7 mouse cellular contexts compared by ENCODE assay signal in the genomic region with DNA sequence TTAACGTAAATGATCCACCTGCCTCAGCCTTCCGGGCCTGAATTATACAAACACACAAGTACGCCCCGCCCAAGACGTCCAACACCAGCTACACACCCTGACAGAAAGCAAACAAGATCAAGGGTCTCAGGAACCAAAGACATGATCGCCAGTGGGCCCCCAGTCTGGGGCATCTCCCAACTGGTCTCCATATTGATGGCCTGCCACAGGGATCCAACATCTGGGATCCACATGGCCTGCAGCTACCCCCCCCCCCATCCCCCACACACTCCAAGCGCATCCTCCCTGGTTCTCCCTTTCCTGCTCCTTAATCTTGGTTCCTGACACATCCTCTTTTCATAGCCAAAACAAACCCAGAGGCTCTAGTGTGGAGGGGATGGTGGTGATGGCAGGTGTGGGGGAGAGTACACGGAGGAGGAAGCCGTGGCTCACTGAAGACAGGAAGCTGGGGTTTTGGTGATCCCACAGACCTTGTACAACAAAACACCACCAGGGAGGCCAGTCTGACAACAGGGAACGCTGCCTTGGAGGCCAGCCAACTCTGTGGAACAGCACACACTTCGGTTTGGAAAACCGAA. TPM values are rescaled to one million over a fixed set of nuclear protein-coding genes. Genes with fewer than 3 reads are reported as not detected.
DNase-seq lines count a peak whose midpoint lies in the region; ATAC-seq lines count a peak whose summit lies in the region.

No protein-coding gene starts in this region.

- DNase-seq in CD4-positive helper T cell, adult 2 months (ENCODE audit: low read depth, low spot score): peak; percentile 83
- DNase-seq in NIH3T3 (ENCODE audit: low read depth): peak; percentile 48
- DNase-seq in forelimb bud, embryonic 11.5 days (ENCODE audit: low read depth, low spot score): peak; percentile 32
- no peak for DNase-seq in liver, embryonic 11.5 days (ENCODE audit: low spot score)

- WGBS in hindbrain, embryonic 15.5 days: 56% methylated on average over 12 of the region's 12 CpGs
- WGBS in liver, embryonic 11.5 days: 35% methylated on average over 12 of the region's 12 CpGs
- WGBS in neural tube, embryonic 15.5 days: 48% methylated on average over 12 of the region's 12 CpGs

- no peak overlapping the region for H3K4me2 ChIP-seq in hindbrain, embryonic 15.5 days
- peak overlapping the region; percentile 45 for H3K4me2 ChIP-seq in liver, embryonic 11.5 days
- peak overlapping the region; percentile 25; the same call in 1 of the 2 replicates for H3K4me2 ChIP-seq in neural tube, embryonic 15.5 days

- no peak overlapping the region for H3K4me3 ChIP-seq in hindbrain, embryonic 15.5 days
- no peak overlapping the region for H3K4me3 ChIP-seq in liver, embryonic 11.5 days (ENCODE audit: low read depth, low read length)
- no peak overlapping the region for H3K4me3 ChIP-seq in neural tube, embryonic 15.5 days (replicated peaks)

- H3K27ac ChIP-seq in hindbrain, embryonic 15.5 days (replicated peaks): peak overlapping the region; percentile 52
- H3K27ac ChIP-seq in liver, embryonic 11.5 days (ENCODE audit: low read depth, low read length): peak overlapping the region; percentile 90
- peak overlapping the region; percentile 75 for H3K27ac ChIP-seq in neural tube, embryonic 15.5 days (replicated peaks)

- no peaks in the 10 kb centered on the region for H3K9me3 ChIP-seq in hindbrain, embryonic 15.5 days
- no peaks in the 10 kb centered on the region for H3K9me3 ChIP-seq in liver, embryonic 11.5 days (ENCODE audit: control insufficient read depth, low read length)
- no peaks in the 10 kb centered on the region for H3K9me3 ChIP-seq in neural tube, embryonic 15.5 days (replicated peaks)

- no peaks in the 10 kb centered on the region for H3K27me3 ChIP-seq in hindbrain, embryonic 15.5 days
- H3K27me3 ChIP-seq in liver, embryonic 11.5 days (replicated peaks; ENCODE audit: control insufficient read depth, insufficient read depth, low read length): no peaks in the 10 kb centered on the region
- no peaks in the 10 kb centered on the region for H3K27me3 ChIP-seq in neural tube, embryonic 15.5 days (replicated peaks)

- ATAC-seq in hindbrain, embryonic 15.5 days (ENCODE audit: low FRiP score, low read depth): no peak
- ATAC-seq in liver, embryonic 11.5 days (replicated peaks; ENCODE audit: low FRiP score): no peak; the same call in 1 of the 2 replicates
- ATAC-seq in neural tube, embryonic 15.5 days (ENCODE audit: low FRiP score): 0 out of 2 replicates have a peak, but pooled peaks have one; percentile 15
- ATAC-seq in frontal cortex, adult (ENCODE audit: low TSS enrichment): no peak

- 0 out of 2 replicates have a peak, but pooled peaks cover 2% of the 10 kb centered on the region for H3K36me3 ChIP-seq in hindbrain, embryonic 15.5 days
- peaks cover 13% of the 10 kb centered on the region for H3K36me3 ChIP-seq in liver, embryonic 11.5 days (ENCODE audit: control insufficient read depth, insufficient read depth, low read length)
- peaks cover 7% of the 10 kb centered on the region; the same call in 1 of the 2 replicates for H3K36me3 ChIP-seq in neural tube, embryonic 15.5 days

- H3K9ac ChIP-seq in hindbrain, embryonic 15.5 days: no peak overlapping the region
- peak overlapping the region; percentile 44 for H3K9ac ChIP-seq in liver, embryonic 11.5 days (ENCODE audit: low read depth, low read length)
- H3K9ac ChIP-seq in neural tube, embryonic 15.5 days (replicated peaks): 0 out of 2 replicates have a peak overlapping the region, but pooled peaks have one; percentile 7

- peaks cover 25% of the 10 kb centered on the region for H3K4me1 ChIP-seq in hindbrain, embryonic 15.5 days (replicated peaks)
- peaks cover 33% of the 10 kb centered on the region for H3K4me1 ChIP-seq in liver, embryonic 11.5 days (replicated peaks; ENCODE audit: control insufficient read depth, insufficient read depth, low read length)
- peaks cover 45% of the 10 kb centered on the region for H3K4me1 ChIP-seq in neural tube, embryonic 15.5 days

RNA-seq across cellular contexts. Expression of gene Tpcn1, which starts 9.9 kb away (rescaled TPM):
- polyA plus RNA-seq in hindbrain, embryonic 15.5 days (2015; fragmentation: Nextera tagmentation; extraction: Ambion mirVana): 18.1 and 19.7 TPM in 2 replicates
- 27.4 and 29.7 TPM in 2 replicates for polyA plus RNA-seq in liver, embryonic 11.5 days (2014; fragmentation: Nextera tagmentation; extraction: Ambion mirVana)
- polyA plus RNA-seq in neural tube, embryonic 15.5 days (2015; fragmentation: Nextera tagmentation; extraction: Ambion mirVana): 20.9 and 21.7 TPM in 2 replicates

RNA-seq across cellular contexts. Expression of gene Iqcd, which starts 10.2 kb away (rescaled TPM):
- 1.6 and 2.3 TPM in 2 replicates for polyA plus RNA-seq in hindbrain, embryonic 15.5 days (2015; fragmentation: Nextera tagmentation; extraction: Ambion mirVana)
- 1.3 and 1.5 TPM in 2 replicates for polyA plus RNA-seq in liver, embryonic 11.5 days (2014; fragmentation: Nextera tagmentation; extraction: Ambion mirVana)
- 1.3 and 1.5 TPM in 2 replicates for polyA plus RNA-seq in neural tube, embryonic 15.5 days (2015; fragmentation: Nextera tagmentation; extraction: Ambion mirVana)

RNA-seq across cellular contexts. Expression of gene Rita1, which starts 33.8 kb away (rescaled TPM):
- 28.7 and 31.1 TPM in 2 replicates for polyA plus RNA-seq in hindbrain, embryonic 15.5 days (2015; fragmentation: Nextera tagmentation; extraction: Ambion mirVana)
- polyA plus RNA-seq in liver, embryonic 11.5 days (2014; fragmentation: Nextera tagmentation; extraction: Ambion mirVana): 9.0 and 13.1 TPM in 2 replicates
- polyA plus RNA-seq in neural tube, embryonic 15.5 days (2015; fragmentation: Nextera tagmentation; extraction: Ambion mirVana): 29.4 and 34.0 TPM in 2 replicates

RNA-seq across cellular contexts. Expression of gene Ddx54, which starts 33.9 kb away (rescaled TPM):
- 37.9 and 41.3 TPM in 2 replicates for polyA plus RNA-seq in hindbrain, embryonic 15.5 days (2015; fragmentation: Nextera tagmentation; extraction: Ambion mirVana)
- polyA plus RNA-seq in liver, embryonic 11.5 days (2014; fragmentation: Nextera tagmentation; extraction: Ambion mirVana): 46.7 and 47.0 TPM in 2 replicates
- polyA plus RNA-seq in neural tube, embryonic 15.5 days (2015; fragmentation: Nextera tagmentation; extraction: Ambion mirVana): 35.7 and 42.0 TPM in 2 replicates

RNA-seq across cellular contexts. Expression of gene Cfap73, which starts 55.4 kb away (rescaled TPM):
- 0.71 and 0.83 TPM in 2 replicates for polyA plus RNA-seq in hindbrain, embryonic 15.5 days (2015; fragmentation: Nextera tagmentation; extraction: Ambion mirVana)
- polyA plus RNA-seq in liver, embryonic 11.5 days (2014; fragmentation: Nextera tagmentation; extraction: Ambion mirVana): not detected in 2 replicates
- 0.33 and 0.80 TPM in 2 replicates for polyA plus RNA-seq in neural tube, embryonic 15.5 days (2015; fragmentation: Nextera tagmentation; extraction: Ambion mirVana)
